Mouse (Mus musculus): ENCODE data around the gene Ifna1.

Ifna1 gene

DNA sequence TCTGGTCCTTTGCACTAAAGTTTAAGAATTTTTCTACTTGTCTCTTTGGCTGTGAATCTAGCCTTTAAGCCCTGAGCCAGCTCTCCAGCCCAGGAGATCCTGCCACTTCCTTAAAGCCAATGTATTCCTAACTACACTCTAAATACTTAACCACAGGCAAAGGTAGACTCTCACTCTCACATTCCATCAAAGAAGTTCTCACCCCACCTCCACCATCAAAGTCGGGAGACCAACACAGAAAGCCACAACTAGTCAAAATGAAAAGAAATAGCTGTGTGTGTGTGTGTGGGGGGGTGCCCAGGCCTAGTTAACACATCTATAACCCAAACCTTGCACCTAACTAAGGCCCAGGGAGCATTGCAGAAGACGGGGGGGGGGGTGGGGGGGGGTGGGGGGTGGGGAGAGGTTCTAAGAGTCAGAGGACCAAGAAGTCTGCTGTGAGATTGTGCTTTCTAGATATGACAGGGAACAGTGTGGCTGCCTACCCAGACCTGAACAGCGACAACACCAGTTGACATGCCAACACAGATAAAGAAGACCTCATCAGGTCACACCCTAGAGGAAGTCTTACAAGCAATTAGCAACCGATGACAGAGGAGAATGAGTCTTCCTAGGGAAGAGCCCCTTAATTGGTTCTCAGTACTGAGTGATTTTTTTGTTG, 25.7 kb downstream of the Ifna1 start:
- no peak for DNase-seq

DNA sequence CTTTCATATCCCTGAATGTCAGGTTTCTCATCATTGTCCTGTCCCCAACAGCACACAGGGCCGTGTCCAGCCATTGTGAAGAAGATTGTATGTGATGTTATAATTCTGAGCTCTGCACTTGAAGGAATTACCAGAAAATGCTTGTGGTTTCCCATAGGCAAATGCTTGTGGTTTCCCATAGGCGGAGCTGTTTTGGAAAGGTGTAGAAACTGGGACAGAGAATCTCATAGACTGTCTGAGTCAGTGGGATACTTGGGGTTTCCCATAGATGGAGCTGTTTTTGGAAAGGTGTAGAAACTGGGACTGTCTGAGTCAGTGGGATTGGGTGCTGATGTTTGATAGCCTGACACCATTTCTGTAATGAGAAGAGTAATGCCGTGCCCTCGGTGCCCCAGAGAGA, 26.6 kb downstream of the Ifna1 start:
- DNase-seq: no peak

DNA sequence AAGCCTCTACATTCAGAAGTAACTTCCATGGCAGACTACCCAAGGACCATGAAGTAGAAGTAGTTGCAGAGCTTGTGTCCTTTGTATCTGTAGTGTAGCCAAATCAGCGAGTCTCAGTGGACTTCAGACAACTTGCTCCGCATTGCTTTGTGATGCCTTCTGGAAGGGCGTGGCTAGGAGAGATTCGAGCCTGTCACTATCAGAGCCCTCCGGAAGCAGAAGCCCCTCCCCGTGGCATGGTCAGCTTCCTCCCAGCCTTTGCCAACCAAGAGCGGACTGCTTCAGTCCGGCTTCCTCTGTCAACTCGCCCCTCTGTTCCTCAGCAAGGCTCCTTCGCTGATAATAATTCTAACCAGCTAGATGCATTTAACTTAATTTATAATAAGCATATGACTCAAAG, 28.4 kb downstream of the Ifna1 start:
- DNase-seq: peak; percentile 18

DNA sequence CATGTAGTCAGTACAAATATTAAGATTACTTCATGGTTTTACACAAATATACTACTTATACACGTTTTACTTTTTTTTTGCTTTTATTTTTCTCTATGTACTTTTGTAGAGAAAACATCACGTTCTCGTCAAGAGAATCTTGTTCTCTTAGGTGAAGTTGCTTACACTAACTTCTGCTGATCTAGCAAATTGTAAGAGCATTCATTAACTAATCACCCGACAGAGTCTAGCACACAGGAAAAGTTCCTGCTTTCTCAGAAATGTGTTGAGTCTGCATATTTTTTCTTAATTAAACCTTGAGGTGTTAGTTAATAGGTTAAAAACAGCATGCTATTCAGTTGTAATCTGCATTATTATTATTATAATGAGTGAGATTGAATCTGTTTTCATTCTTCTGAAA, 28.9 kb downstream of the Ifna1 start:
- no peak for DNase-seq

DNA sequence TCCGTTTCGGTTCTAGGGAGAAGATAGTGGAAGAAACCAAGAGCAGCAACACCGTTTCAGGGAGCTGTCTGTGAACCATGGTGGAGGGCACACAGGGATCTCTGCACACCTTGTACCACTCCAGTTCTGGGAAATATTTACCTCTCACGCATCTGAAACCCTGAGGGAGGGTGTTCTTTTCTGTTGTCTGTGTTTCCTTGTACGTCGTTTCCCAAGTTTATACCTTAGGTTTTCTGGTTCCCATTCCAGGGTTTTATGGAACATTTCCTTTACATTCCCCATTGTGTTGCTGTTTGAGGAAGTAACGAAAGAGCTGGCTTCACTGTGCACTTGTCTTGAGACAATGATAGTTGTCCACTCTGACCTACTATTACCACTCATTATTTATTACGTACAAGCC, 30.2 kb downstream of the Ifna1 start, which contains the start of gene Ifne:
TSS of gene Ifne (minus strand) at position 101 of the 400 bp plus-strand sequence.
- no peak for DNase-seq

DNA sequence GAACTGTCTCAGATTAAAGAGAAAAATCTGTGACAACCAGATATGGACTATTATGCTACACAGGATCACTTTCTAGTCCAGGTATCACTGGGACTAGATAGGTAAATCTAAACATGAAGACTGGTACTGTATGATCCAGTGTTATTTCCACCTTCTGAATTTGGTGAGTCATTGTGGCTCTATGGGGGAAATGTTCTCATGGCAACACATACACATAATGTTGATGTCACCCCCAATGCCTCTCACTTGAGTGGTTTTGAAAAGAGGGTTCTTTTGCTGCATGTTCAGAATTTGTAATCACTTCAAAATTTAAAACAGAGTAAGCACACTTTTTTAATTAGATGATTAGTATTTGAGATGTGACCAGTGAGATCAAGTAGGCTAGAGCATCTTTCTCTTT, 38.3 kb downstream of the Ifna1 start:
- DNase-seq: no peak

DNA sequence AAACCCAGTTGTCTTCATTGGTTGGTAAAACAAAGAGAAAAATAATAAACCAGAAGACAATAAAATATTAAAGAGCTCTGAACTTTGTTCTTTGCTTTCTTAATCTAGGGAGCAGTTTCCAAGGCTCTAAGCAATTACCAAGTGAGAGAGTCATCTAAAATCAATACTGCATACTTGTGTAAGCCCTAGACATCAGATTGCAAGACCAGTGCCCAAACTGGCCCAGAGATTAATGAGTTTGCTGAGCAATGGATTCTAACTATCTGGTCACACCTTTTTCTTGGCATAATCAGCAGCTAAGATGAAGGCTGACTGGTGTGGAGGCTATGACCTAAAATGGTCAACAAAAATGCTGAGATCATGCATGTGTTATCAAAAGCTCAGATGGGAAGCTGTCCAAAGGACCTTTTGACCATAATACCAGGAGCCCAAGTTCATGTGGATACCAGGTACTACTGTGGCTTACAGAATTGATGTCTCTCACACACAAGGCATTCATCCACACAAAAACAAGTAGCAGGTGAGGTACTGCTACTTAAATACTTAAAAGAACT, 43.4 kb downstream of the Ifna1 start:
- no peak for DNase-seq

All from embryo, embryonic 11 days (tissue).